Mouse (Mus musculus) embryonic facial prominence, embryonic 11.5 days (tissue): ENCODE results near the gene Tlr5. TPM values are rescaled to one million over a fixed set of nuclear protein-coding genes. Genes with fewer than 3 reads are reported as not detected.
A peak's percentile ranks its signal among the peaks of the same experiment; 100 is the strongest.

ENCODE experiments used
- ATAC-seq: fragments of 200-750 bp; cut with Nextera tagmentation; replicated peaks from 2 replicates; pipeline ENCODE4 v1.8.0; 2017; ENCODE audit warnings: low read depth; ENCODE audit not compliant: insufficient number of reproducible peaks, low FRiP score, low TSS enrichment
- DNase-seq: peaks from one replicate; pipeline ENCODE4 v3.0.0-alpha.2; 2015; ENCODE audit warnings: low spot score
- H3K27ac ChIP-seq: fragments of 300-500 bp; sonication (generic); replicated peaks from 2 replicates; pipeline ENCODE4 v1.5.1; 2014; ENCODE audit warnings: mild to moderate bottlenecking, low read depth, low read length, control low read depth
- H3K27me3 ChIP-seq: fragments of 300-500 bp; sonication (generic); 2 replicates; pipeline ENCODE4 v1.6.1; 2014; ENCODE audit warnings: mild to moderate bottlenecking, low read length, moderate library complexity, mixed read lengths; ENCODE audit not compliant: control insufficient read depth, insufficient read depth
- H3K36me3 ChIP-seq: fragments of 300-500 bp; sonication (generic); replicated peaks from 2 replicates; pipeline ENCODE4 v1.6.1; 2014; ENCODE audit warnings: low read depth, mild to moderate bottlenecking, low read length, moderate library complexity, mixed read lengths; ENCODE audit not compliant: control insufficient read depth, insufficient read depth
- H3K4me1 ChIP-seq: fragments of 300-500 bp; sonication (generic); 2 replicates; pipeline ENCODE4 v1.6.1; 2014; ENCODE audit warnings: low read length, mixed read lengths; ENCODE audit not compliant: control insufficient read depth, insufficient read depth
- H3K4me2 ChIP-seq: fragments of 300-500 bp; sonication (generic); 2 replicates; pipeline ENCODE4 v1.6.1; 2014; ENCODE audit warnings: low read depth, mild to moderate bottlenecking, control low read depth, low read length, moderate library complexity
- H3K4me3 ChIP-seq: fragments of 300-500 bp; sonication (generic); 2 replicates; pipeline ENCODE4 v1.5.1; 2014; ENCODE audit warnings: low read depth, low read length, control low read depth
- H3K9ac ChIP-seq: fragments of 300-500 bp; sonication (generic); replicated peaks from 2 replicates; pipeline ENCODE4 v1.6.1; 2014; ENCODE audit warnings: mild to moderate bottlenecking, control low read depth, low read length
- H3K9me3 ChIP-seq: fragments of 300-500 bp; sonication (generic); replicated peaks from 2 replicates; pipeline ENCODE4 v1.6.1; 2016; ENCODE audit warnings: mild to moderate bottlenecking, low read length, inconsistent platforms, mixed read lengths; ENCODE audit not compliant: control insufficient read depth
- WGBS: fragments of 180-500 bp; shearing (Covaris S2); extraction: QIAGEN DNeasy Blood & Tissue Kit; methylation state at CpG from one replicate; pipeline ENCODE4 v1.1.7; 2014; 5-methylcytosine and 5-hydroxymethylcytosine counted together
- polyA plus RNA-seq: library from polyadenylated mRNA; unstranded; fragments of >200 nt; fragmentation: Nextera tagmentation; extraction: Ambion mirVana; gene quantifications from 2 replicates; pipeline ENCODE4 v1.2.1, GENCODE M21; 2014

The Tlr5 gene
- polyA plus RNA-seq, 1 experiment from 2014 or later = 0.59 TPM

- Histone ChIP-seq H3K27ac (no peak overlapping the region), H3K36me3 (no peaks in the 10 kb centered on the region), H3K4me1 (no peaks in the 10 kb centered on the region; the same call in 1 of the 2 replicates), H3K9me3 (no peaks in the 10 kb centered on the region), H3K9ac (no peak overlapping the region), H3K27me3 (no peaks in the 10 kb centered on the region; the same call in 1 of the 2 replicates), H3K4me3 (no peak overlapping the region), H3K4me2 (no peak overlapping the region)
- DNase-seq (no peak), ATAC-seq (no peak)
- WGBS = 88% methylated on average over 11 of the region's 11 CpGs
Measured at GRCm38 (mm10) chr1:182986750-182987149, 32.2 kb downstream of the Tlr5 start.

- WGBS = 89% methylated on average over 13 of the region's 13 CpGs
- Histone ChIP-seq H3K9me3 (no peaks in the 10 kb centered on the region), H3K4me1 (no peaks in the 10 kb centered on the region; the same call in 1 of the 2 replicates), H3K27ac (no peak overlapping the region), H3K4me3 (no peak overlapping the region), H3K9ac (no peak overlapping the region), H3K27me3 (no peaks in the 10 kb centered on the region), H3K4me2 (no peak overlapping the region), H3K36me3 (no peaks in the 10 kb centered on the region)
- no peak for DNase-seq
- ATAC-seq = no peak
Measured at GRCm38 (mm10) chr1:182987801-182988200, 33.2 kb downstream of the Tlr5 start.

DNA sequence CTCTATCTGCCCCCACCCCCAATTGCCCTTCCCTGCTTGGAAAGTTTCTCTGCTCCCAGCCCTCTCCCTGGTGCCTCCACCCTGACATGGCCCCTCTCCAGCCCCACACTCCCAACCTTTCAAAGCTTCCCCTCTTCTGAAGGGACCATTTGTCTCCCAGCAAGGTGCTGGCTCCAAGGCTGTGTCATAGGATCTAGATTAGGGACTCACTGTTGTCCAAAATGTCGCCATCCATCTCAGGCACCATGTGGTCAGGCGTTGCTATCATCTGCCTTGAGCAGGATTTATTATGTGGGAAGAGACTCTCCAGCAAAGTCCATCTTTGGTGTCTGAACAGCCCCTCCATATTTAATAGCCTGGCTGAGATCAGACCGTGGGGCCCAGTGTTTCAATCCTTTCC lies 34.1 kb downstream of the Tlr5 start:
- H3K4me1 ChIP-seq = no peaks in the 10 kb centered on the region; the same call in 1 of the 2 replicates
- H3K27ac ChIP-seq = no peak overlapping the region
- DNase-seq (no peak), ATAC-seq (no peak)
- no peak overlapping the region for H3K9ac ChIP-seq
- no peaks in the 10 kb centered on the region for H3K36me3 ChIP-seq
- H3K4me3 ChIP-seq = no peak overlapping the region
- no peaks in the 10 kb centered on the region for H3K9me3 ChIP-seq
- 88% methylated on average over 3 of the region's 3 CpGs for WGBS
- no peak overlapping the region for H3K4me2 ChIP-seq
- H3K27me3 ChIP-seq = no peaks in the 10 kb centered on the region

DNA sequence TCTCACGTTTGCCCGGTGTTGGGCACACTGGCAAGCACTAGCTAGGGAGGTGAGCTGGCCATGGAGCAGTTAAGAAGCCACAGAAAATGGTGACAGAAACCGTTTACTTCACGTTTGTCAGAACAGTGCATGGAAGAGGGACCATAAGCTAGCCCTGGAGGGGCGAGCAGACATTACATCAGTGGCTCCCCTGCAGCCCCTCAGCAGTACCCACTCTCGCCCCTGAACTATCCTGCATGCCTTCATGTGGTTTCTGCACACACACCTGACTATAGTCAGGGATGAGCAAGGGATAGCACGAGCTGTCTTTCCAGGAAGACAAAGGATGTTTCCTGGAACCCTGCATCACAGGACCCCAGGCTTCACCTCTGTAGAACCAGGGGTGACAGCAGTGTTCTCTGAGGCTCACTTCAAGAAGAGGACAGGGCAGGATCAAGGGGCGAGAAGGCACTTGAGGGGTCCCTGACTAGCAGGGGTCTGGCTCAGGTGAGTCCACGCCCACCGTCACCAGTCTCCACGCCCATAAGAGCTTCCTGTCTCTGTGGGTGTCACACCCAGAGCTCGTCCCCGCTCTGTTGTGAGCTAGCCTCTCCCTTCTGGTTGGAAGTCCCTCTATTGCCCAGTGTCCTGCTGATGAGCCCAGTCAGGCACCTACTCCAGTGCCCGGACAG lies 35.6 kb downstream of the Tlr5 start:
- H3K4me2 ChIP-seq = no peak overlapping the region
- H3K36me3 ChIP-seq = no peaks in the 10 kb centered on the region
- H3K27me3 ChIP-seq = no peaks in the 10 kb centered on the region
- H3K9ac ChIP-seq = no peak overlapping the region
- no peak for ATAC-seq
- H3K27ac ChIP-seq = no peak overlapping the region
- H3K4me3 ChIP-seq = no peak overlapping the region
- 73% methylated on average over 14 of the region's 14 CpGs for WGBS
- no peaks in the 10 kb centered on the region for H3K4me1 ChIP-seq
- no peak for DNase-seq
- H3K9me3 ChIP-seq = no peaks in the 10 kb centered on the region

DNA sequence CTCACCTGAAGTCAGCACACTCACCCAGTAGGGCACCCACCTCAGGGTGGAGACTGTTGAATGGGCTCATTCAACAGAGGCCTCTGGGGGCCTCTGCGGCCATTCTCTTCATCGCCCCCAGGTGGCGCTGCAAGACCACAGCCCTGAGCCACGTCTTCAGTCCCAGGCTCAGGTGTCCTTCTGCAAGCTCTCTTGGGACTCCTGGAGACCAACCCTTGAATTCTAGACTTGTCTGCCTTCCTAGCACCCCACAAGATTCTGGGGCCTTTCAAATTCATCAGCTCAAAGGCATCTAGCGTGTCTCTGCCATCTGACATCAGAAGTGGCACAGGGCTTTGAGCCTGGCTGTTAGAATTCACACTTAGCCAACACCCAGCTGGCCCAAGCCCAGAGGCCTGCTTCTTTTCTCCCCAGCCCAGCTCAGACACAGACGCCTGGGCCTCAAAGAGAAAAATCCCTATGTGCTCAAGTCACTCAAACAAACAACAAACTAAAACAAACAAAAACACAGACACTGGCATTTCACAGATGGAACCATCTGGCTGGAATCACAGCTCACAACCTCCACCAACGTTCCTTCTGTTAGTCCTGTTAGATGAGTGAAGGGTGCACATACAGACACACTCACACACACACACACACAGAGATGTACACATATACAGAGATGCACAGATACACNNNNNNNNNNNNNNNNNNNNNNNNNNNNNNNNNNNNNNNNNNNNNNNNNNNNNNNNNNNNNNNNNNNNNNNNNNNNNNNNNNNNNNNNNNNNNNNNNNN lies 36.6 kb downstream of the Tlr5 start:
- Histone ChIP-seq H3K27me3 (no peaks in the 10 kb centered on the region), H3K27ac (no peak overlapping the region), H3K4me3 (no peak overlapping the region), H3K36me3 (no peaks in the 10 kb centered on the region), H3K4me2 (no peak overlapping the region), H3K4me1 (no peaks in the 10 kb centered on the region), H3K9ac (no peak overlapping the region), H3K9me3 (no peaks in the 10 kb centered on the region)
- DNase-seq (peak; percentile 76), ATAC-seq (peak; percentile 52; the same call in 1 of the 2 replicates)
- 12% methylated on average over 7 of the region's 7 CpGs for whole genome bisulfite sequencing

Other genes with a start within 250 kb of the Tlr5 start
- not detected in 2 replicates for gene Ccdc185, start 205.6 kb upstream of the Tlr5 start, polyA plus RNA-seq
- gene Susd4, start 190.9 kb upstream of the Tlr5 start, polyA plus RNA-seq = 13.1 and 16.8 TPM in 2 replicates